Mouse (Mus musculus): ENCODE results near the gene C2. TPM values are rescaled to one million over a fixed set of nuclear protein-coding genes. Genes with fewer than 3 reads are reported as not detected.
"Not testable (repeated sequence)": the region's sequence is repeated elsewhere in the genome, so short reads cannot be mapped to it uniquely, and the experiment has no call there.

The C2 gene
- polyA plus RNA-seq, 2 experiments = 14.1 to 15.6 TPM

- ATAC-seq (ENCODE audit: insufficient read depth) = peak; percentile 93
- Histone ChIP-seq H3K9ac (replicated peaks) (peak within 1 kb of the TSS; percentile 90), H3K9me3 (ENCODE audit: control insufficient read depth, low read length) (no peaks in the 10 kb centered on the region), H3K4me3 (ENCODE audit: insufficient read depth in 1 of 2, low read depth in 2 of 2, low read length in 2 of 2) (peak within 1 kb of the TSS; percentile 70 to 75), H3K36me3 (replicated peaks; ENCODE audit: control insufficient read depth, insufficient read depth, low read depth) (peaks cover 19% of the 10 kb centered on the region), H3K27me3 (ENCODE audit: control insufficient read depth, insufficient read depth, low read length) (no peaks in the 10 kb centered on the region), H3K27ac (peak within 1 kb of the TSS; percentile 81), H3K4me1 (replicated peaks; ENCODE audit: control insufficient read depth in 2 of 2, insufficient read depth in 2 of 2, low read length in 1 of 2) (peaks cover 11 to 16% of the 10 kb centered on the region in 2 experiments), H3K4me2 (ENCODE audit: low read depth) (peak within 1 kb of the TSS; percentile 99)
- TF ChIP-seq EP300 (IDR thresholded peaks at IDR 0.05; ENCODE audit: low read depth) (no peak), CTCF (IDR thresholded peaks at IDR 0.05; ENCODE audit: low read depth) (no peak)
- DNase-seq (ENCODE audit: low read depth in 3 of 3, low spot score in 3 of 3) = peak; percentile 91 to 92 (median 91)
- under 1% methylated on average over 40 of the region's 40 CpGs for WGBS (ENCODE audit: insufficient replicate concordance)
Observed at GRCm38 (mm10) chr17:34836856-34837221, 61.2 kb downstream of the C2 start, which contains the start of the genes Stk19 and Dxo. Stk19 (minus strand) TSS chr17:34836945. Dxo (plus strand) TSS chr17:34837019.

DNA sequence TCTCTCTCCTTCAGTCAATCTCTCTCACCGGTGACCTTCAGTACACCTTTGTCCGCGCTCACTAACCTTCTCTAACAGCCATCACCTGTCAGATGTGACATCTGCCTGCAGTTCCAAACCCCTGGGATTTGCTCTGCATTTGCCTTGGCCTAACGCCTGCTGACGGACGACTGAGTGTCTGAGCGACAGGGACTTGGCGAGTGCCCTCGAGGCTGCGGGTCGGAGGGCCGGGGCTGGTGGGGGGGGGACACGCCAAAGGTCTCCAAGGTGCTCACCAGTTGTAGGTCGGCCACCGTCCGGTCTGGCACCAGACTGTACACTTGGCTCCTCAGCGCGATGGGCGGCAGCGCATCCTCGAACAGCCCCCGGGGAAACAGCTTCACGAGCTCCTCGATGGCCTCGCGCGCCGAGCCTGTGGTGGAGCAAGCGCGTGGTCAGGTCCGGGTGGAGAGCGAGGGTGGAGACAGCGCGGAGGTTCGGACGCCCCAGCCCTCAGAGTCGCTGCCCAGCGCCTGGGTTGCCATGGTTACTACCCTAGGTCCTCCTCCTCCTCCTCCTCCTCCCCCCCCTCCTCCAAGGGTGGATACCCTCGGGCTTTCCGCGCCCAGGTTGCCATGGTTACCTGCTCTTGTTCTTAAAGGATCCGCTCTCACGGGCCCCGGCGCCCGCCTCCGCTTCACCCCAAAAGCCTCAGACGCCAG, 61.8 kb downstream of the C2 start:
- Histone ChIP-seq H3K4me3 (ENCODE audit: insufficient read depth in 1 of 2, low read depth in 2 of 2, low read length in 2 of 2) (peak overlapping the region; percentile 70 to 75), H3K27ac (peak overlapping the region; percentile 58), H3K27me3 (ENCODE audit: control insufficient read depth, insufficient read depth, low read length) (no peaks in the 10 kb centered on the region), H3K4me1 (replicated peaks; ENCODE audit: control insufficient read depth in 2 of 2, insufficient read depth in 2 of 2, low read length in 1 of 2) (peaks cover 11 to 13% of the 10 kb centered on the region in 2 experiments), H3K9me3 (ENCODE audit: control insufficient read depth, low read length) (no peaks in the 10 kb centered on the region), H3K36me3 (replicated peaks; ENCODE audit: control insufficient read depth, insufficient read depth, low read depth) (peaks cover 19% of the 10 kb centered on the region), H3K4me2 (ENCODE audit: low read depth) (peak overlapping the region; percentile 99), H3K9ac (replicated peaks) (peak overlapping the region; percentile 70)
- TF ChIP-seq EP300 (IDR thresholded peaks at IDR 0.05; ENCODE audit: low read depth) (no peak), CTCF (IDR thresholded peaks at IDR 0.05; ENCODE audit: low read depth) (no peak)
- 5% methylated on average over 48 of the region's 48 CpGs for WGBS (ENCODE audit: insufficient replicate concordance)
- ATAC-seq (ENCODE audit: insufficient read depth) (peak; percentile 82), DNase-seq (ENCODE audit: low read depth in 3 of 3, low spot score in 3 of 3) (peak in 1 of 3 experiments; percentile 68)

DNA sequence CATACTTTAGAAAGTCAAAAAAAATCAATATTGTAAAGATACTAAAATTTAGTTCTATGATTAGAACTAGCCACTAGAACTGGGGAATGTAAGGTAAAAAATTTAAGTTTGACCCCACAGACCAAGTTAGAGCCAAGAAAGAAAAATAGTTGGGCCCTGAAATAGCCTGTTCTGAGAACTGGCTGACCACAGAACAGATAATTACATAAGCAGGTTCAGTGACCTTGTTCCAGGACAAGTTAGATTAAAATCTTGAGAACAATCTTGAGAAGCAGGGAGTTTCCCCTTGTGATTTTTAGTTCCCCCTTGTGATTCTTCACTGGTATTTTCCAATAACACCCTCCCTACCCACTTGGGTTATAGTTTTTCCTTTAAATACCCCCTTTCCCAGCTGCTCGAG, 67.3 kb downstream of the C2 start:
- not testable (repeated sequence) for H3K4me3 ChIP-seq (ENCODE audit: insufficient read depth in 1 of 2, low read depth in 2 of 2, low read length in 2 of 2); H3K9ac ChIP-seq (replicated peaks); H3K36me3 ChIP-seq (replicated peaks; ENCODE audit: control insufficient read depth, insufficient read depth, low read depth); H3K27me3 ChIP-seq (ENCODE audit: control insufficient read depth, insufficient read depth, low read length); H3K4me1 ChIP-seq (replicated peaks; ENCODE audit: control insufficient read depth in 2 of 2, insufficient read depth in 2 of 2, low read length in 1 of 2); H3K27ac ChIP-seq; H3K9me3 ChIP-seq (ENCODE audit: control insufficient read depth, low read length); ATAC-seq (ENCODE audit: insufficient read depth); DNase-seq (ENCODE audit: low read depth in 3 of 3, low spot score in 3 of 3); H3K4me2 ChIP-seq (ENCODE audit: low read depth)
- 72% methylated on average over 1 of the region's 1 CpGs for WGBS (ENCODE audit: insufficient replicate concordance)

- H3K9ac ChIP-seq (replicated peaks) = no peak overlapping the region
- no peaks in the 10 kb centered on the region for H3K4me1 ChIP-seq (replicated peaks; ENCODE audit: control insufficient read depth in 2 of 2, insufficient read depth in 2 of 2, low read length in 1 of 2)
- no peaks in the 10 kb centered on the region for H3K9me3 ChIP-seq (ENCODE audit: control insufficient read depth, low read length)
- no peak for TF ChIP-seq EP300 (IDR thresholded peaks at IDR 0.05; ENCODE audit: low read depth)
- no peak for TF ChIP-seq CTCF (IDR thresholded peaks at IDR 0.05; ENCODE audit: low read depth)
- H3K27me3 ChIP-seq (ENCODE audit: control insufficient read depth, insufficient read depth, low read length) = no peaks in the 10 kb centered on the region
- H3K36me3 ChIP-seq (replicated peaks; ENCODE audit: control insufficient read depth, insufficient read depth, low read depth) = no peaks in the 10 kb centered on the region
- DNase-seq (ENCODE audit: low read depth in 3 of 3, low spot score in 3 of 3) (no peak), ATAC-seq (ENCODE audit: insufficient read depth) (no peak)
- H3K4me3 ChIP-seq (ENCODE audit: insufficient read depth in 1 of 2, low read depth in 2 of 2, low read length in 2 of 2) = no peak overlapping the region
- H3K27ac ChIP-seq = no peak overlapping the region
- 52% methylated on average over 7 of the region's 7 CpGs for WGBS (ENCODE audit: insufficient replicate concordance)
- H3K4me2 ChIP-seq (ENCODE audit: low read depth) = no peak overlapping the region
Observed at GRCm38 (mm10) chr17:34814818-34815370, 83.2 kb downstream of the C2 start.

GRCm38 (mm10) chr17:34813747-34814146, 84.3 kb downstream of the C2 start:
- 52% methylated on average over 12 of the region's 12 CpGs for WGBS (ENCODE audit: insufficient replicate concordance)
- not testable (repeated sequence) for H3K9me3 ChIP-seq (ENCODE audit: control insufficient read depth, low read length)

More at GRCm38 (mm10) chr17:34813747-34814146, 84.3 kb downstream of the C2 start:
- H3K4me3 ChIP-seq (ENCODE audit: insufficient read depth in 1 of 2, low read depth in 2 of 2, low read length in 2 of 2); H3K36me3 ChIP-seq (replicated peaks; ENCODE audit: control insufficient read depth, insufficient read depth, low read depth); H3K27ac ChIP-seq; H3K9ac ChIP-seq (replicated peaks); H3K4me1 ChIP-seq (replicated peaks; ENCODE audit: control insufficient read depth in 2 of 2, insufficient read depth in 2 of 2, low read length in 1 of 2); ATAC-seq (ENCODE audit: insufficient read depth); DNase-seq (ENCODE audit: low read depth in 3 of 3, low spot score in 3 of 3); H3K4me2 ChIP-seq (ENCODE audit: low read depth); H3K27me3 ChIP-seq (ENCODE audit: control insufficient read depth, insufficient read depth, low read length): not testable (repeated sequence)
- TF ChIP-seq CTCF (IDR thresholded peaks at IDR 0.05; ENCODE audit: low read depth) = peak; percentile 89

Small RNAs within 50 kb of the gene (microRNA-seq; reads per million reads assigned to microRNA genes)
- gene Mir6970 = not detected
- gene Mir6971 = 4.2 reads per million, percentile 3 among the genes with 10 or more reads in this experiment
- not detected for gene Mir6972

Other genes starting within 250 kb of the C2 start
Only the 30 nearest of the 37 such genes appear.
- gene C4b, start 154.4 kb downstream of the C2 start, polyA plus RNA-seq (2012; rRNA removed) = 2.6 and 2.9 TPM in 2 replicates
- 3.4 and 4.8 TPM in 2 replicates for gene C4b, start 154.4 kb downstream of the C2 start, polyA plus RNA-seq (2014; fragmentation: Nextera tagmentation; extraction: Ambion mirVana)
- 0.02 TPM in 1 of 2 replicates, not detected in the other for gene Cyp21a1, start 93.7 kb downstream of the C2 start, polyA plus RNA-seq (2012; rRNA removed)
- gene Cyp21a1, start 93.7 kb downstream of the C2 start, polyA plus RNA-seq (2014; fragmentation: Nextera tagmentation; extraction: Ambion mirVana) = not detected in 2 replicates
- gene Stk19, start 61.3 kb downstream of the C2 start, polyA plus RNA-seq (2012; rRNA removed) = 12.8 and 14.8 TPM in 2 replicates
- gene Stk19, start 61.3 kb downstream of the C2 start, polyA plus RNA-seq (2014; fragmentation: Nextera tagmentation; extraction: Ambion mirVana) = 10.6 and 13.3 TPM in 2 replicates
- 27.7 and 30.6 TPM in 2 replicates for gene Dxo, start 61.2 kb downstream of the C2 start, polyA plus RNA-seq (2012; rRNA removed)
- 24.0 and 28.1 TPM in 2 replicates for gene Dxo, start 61.2 kb downstream of the C2 start, polyA plus RNA-seq (2014; fragmentation: Nextera tagmentation; extraction: Ambion mirVana)
- 21.4 and 22.3 TPM in 2 replicates for gene Skiv2l, start 48.1 kb downstream of the C2 start, polyA plus RNA-seq (2012; rRNA removed)
- 15.0 and 20.2 TPM in 2 replicates for gene Skiv2l, start 48.1 kb downstream of the C2 start, polyA plus RNA-seq (2014; fragmentation: Nextera tagmentation; extraction: Ambion mirVana)
- 26.9 and 37.5 TPM in 2 replicates for gene Nelfe, start 47.9 kb downstream of the C2 start, polyA plus RNA-seq (2012; rRNA removed)
- gene Nelfe, start 47.9 kb downstream of the C2 start, polyA plus RNA-seq (2014; fragmentation: Nextera tagmentation; extraction: Ambion mirVana) = 42.7 and 49.2 TPM in 2 replicates
- gene Cfb, start 35.7 kb downstream of the C2 start, polyA plus RNA-seq (2012; rRNA removed) = 103 and 159 TPM in 2 replicates
- 138 and 146 TPM in 2 replicates for gene Cfb, start 35.7 kb downstream of the C2 start, polyA plus RNA-seq (2014; fragmentation: Nextera tagmentation; extraction: Ambion mirVana)
- gene Zbtb12, start 18.8 kb downstream of the C2 start, polyA plus RNA-seq (2012; rRNA removed) = 5.1 and 6.2 TPM in 2 replicates
- 0.10 and 0.14 TPM in 2 replicates for gene Zbtb12, start 18.8 kb downstream of the C2 start, polyA plus RNA-seq (2014; fragmentation: Nextera tagmentation; extraction: Ambion mirVana)
- 0.02 TPM in 2 replicates for gene Gm20547, start 16.2 kb downstream of the C2 start, polyA plus RNA-seq (2012; rRNA removed)
- gene Gm20547, start 16.2 kb downstream of the C2 start, polyA plus RNA-seq (2014; fragmentation: Nextera tagmentation; extraction: Ambion mirVana) = not detected in 2 replicates
- gene Ehmt2, start 204 bp upstream of the C2 start, polyA plus RNA-seq (2012; rRNA removed) = 28.5 and 29.7 TPM in 2 replicates
- 10.2 TPM in 2 replicates for gene Ehmt2, start 204 bp upstream of the C2 start, polyA plus RNA-seq (2014; fragmentation: Nextera tagmentation; extraction: Ambion mirVana)
- 1.0 and 1.6 TPM in 2 replicates for gene Slc44a4, start 16.2 kb upstream of the C2 start, polyA plus RNA-seq (2012; rRNA removed)
- gene Slc44a4, start 16.2 kb upstream of the C2 start, polyA plus RNA-seq (2014; fragmentation: Nextera tagmentation; extraction: Ambion mirVana) = 2.5 and 2.7 TPM in 2 replicates
- 9.7 and 11.0 TPM in 2 replicates for gene Neu1, start 33.0 kb upstream of the C2 start, polyA plus RNA-seq (2012; rRNA removed)
- gene Neu1, start 33.0 kb upstream of the C2 start, polyA plus RNA-seq (2014; fragmentation: Nextera tagmentation; extraction: Ambion mirVana) = 10.1 and 10.4 TPM in 2 replicates
- 1.5 and 3.5 TPM in 2 replicates for gene Hspa1b, start 61.0 kb upstream of the C2 start, polyA plus RNA-seq (2012; rRNA removed)
- not detected in 2 replicates for gene Hspa1b, start 61.0 kb upstream of the C2 start, polyA plus RNA-seq (2014; fragmentation: Nextera tagmentation; extraction: Ambion mirVana)
- not detected in 2 replicates for gene Gm20481, start 71.6 kb upstream of the C2 start, polyA plus RNA-seq (2012; rRNA removed)
- gene Gm20481, start 71.6 kb upstream of the C2 start, polyA plus RNA-seq (2014; fragmentation: Nextera tagmentation; extraction: Ambion mirVana) = not detected in 2 replicates
- 0.90 and 2.5 TPM in 2 replicates for gene Hspa1a, start 73.9 kb upstream of the C2 start, polyA plus RNA-seq (2012; rRNA removed)
- 0.38 and 0.41 TPM in 2 replicates for gene Hspa1a, start 73.9 kb upstream of the C2 start, polyA plus RNA-seq (2014; fragmentation: Nextera tagmentation; extraction: Ambion mirVana)
- 0.02 TPM in 1 of 2 replicates, not detected in the other for gene Hspa1l, start 74.4 kb upstream of the C2 start, polyA plus RNA-seq (2012; rRNA removed)
- 0.19 and 0.25 TPM in 2 replicates for gene Hspa1l, start 74.4 kb upstream of the C2 start, polyA plus RNA-seq (2014; fragmentation: Nextera tagmentation; extraction: Ambion mirVana)
- gene Lsm2, start 83.6 kb upstream of the C2 start, polyA plus RNA-seq (2012; rRNA removed) = 81.5 and 121 TPM in 2 replicates
- gene Lsm2, start 83.6 kb upstream of the C2 start, polyA plus RNA-seq (2014; fragmentation: Nextera tagmentation; extraction: Ambion mirVana) = 122 and 132 TPM in 2 replicates
- gene Vars, start 102.7 kb upstream of the C2 start, polyA plus RNA-seq (2012; rRNA removed) = 58.2 and 67.6 TPM in 2 replicates
- 61.7 and 77.3 TPM in 2 replicates for gene Vars, start 102.7 kb upstream of the C2 start, polyA plus RNA-seq (2014; fragmentation: Nextera tagmentation; extraction: Ambion mirVana)
- gene Vwa7, start 118.3 kb upstream of the C2 start, polyA plus RNA-seq (2012; rRNA removed) = 0.12 and 0.18 TPM in 2 replicates
- gene Vwa7, start 118.3 kb upstream of the C2 start, polyA plus RNA-seq (2014; fragmentation: Nextera tagmentation; extraction: Ambion mirVana) = 0.09 TPM in 1 of 2 replicates, not detected in the other
- gene Sapcd1, start 129.8 kb upstream of the C2 start, polyA plus RNA-seq (2012; rRNA removed) = 2.3 and 2.7 TPM in 2 replicates
- 2.5 and 2.7 TPM in 2 replicates for gene Sapcd1, start 129.8 kb upstream of the C2 start, polyA plus RNA-seq (2014; fragmentation: Nextera tagmentation; extraction: Ambion mirVana)
- 3.3 and 4.3 TPM in 2 replicates for gene Msh5, start 148.5 kb upstream of the C2 start, polyA plus RNA-seq (2012; rRNA removed)
- 2.3 and 2.9 TPM in 2 replicates for gene Msh5, start 148.5 kb upstream of the C2 start, polyA plus RNA-seq (2014; fragmentation: Nextera tagmentation; extraction: Ambion mirVana)
- gene Clic1, start 151.7 kb upstream of the C2 start, polyA plus RNA-seq (2012; rRNA removed) = 76.4 and 78.0 TPM in 2 replicates
- gene Clic1, start 151.7 kb upstream of the C2 start, polyA plus RNA-seq (2014; fragmentation: Nextera tagmentation; extraction: Ambion mirVana) = 38.1 and 39.9 TPM in 2 replicates
- gene Ddah2, start 160.8 kb upstream of the C2 start, polyA plus RNA-seq (2012; rRNA removed) = 12.0 and 12.3 TPM in 2 replicates
- gene Ddah2, start 160.8 kb upstream of the C2 start, polyA plus RNA-seq (2014; fragmentation: Nextera tagmentation; extraction: Ambion mirVana) = 16.1 and 17.3 TPM in 2 replicates
- gene Ly6g6c, start 167.1 kb upstream of the C2 start, polyA plus RNA-seq (2012; rRNA removed) = 0.26 and 0.48 TPM in 2 replicates
- 0.24 and 0.37 TPM in 2 replicates for gene Ly6g6c, start 167.1 kb upstream of the C2 start, polyA plus RNA-seq (2014; fragmentation: Nextera tagmentation; extraction: Ambion mirVana)
- 2.3 and 2.6 TPM in 2 replicates for gene Mpig6b, start 167.9 kb upstream of the C2 start, polyA plus RNA-seq (2012; rRNA removed)
- gene Mpig6b, start 167.9 kb upstream of the C2 start, polyA plus RNA-seq (2014; fragmentation: Nextera tagmentation; extraction: Ambion mirVana) = 4.0 and 6.6 TPM in 2 replicates
- 0.08 and 0.32 TPM in 2 replicates for gene Ly6g6e, start 178.6 kb upstream of the C2 start, polyA plus RNA-seq (2012; rRNA removed)
- not detected in 2 replicates for gene Ly6g6e, start 178.6 kb upstream of the C2 start, polyA plus RNA-seq (2014; fragmentation: Nextera tagmentation; extraction: Ambion mirVana)
- gene Ly6g6d, start 179.8 kb upstream of the C2 start, polyA plus RNA-seq (2012; rRNA removed) = 0.95 and 1.2 TPM in 2 replicates
- gene Ly6g6d, start 179.8 kb upstream of the C2 start, polyA plus RNA-seq (2014; fragmentation: Nextera tagmentation; extraction: Ambion mirVana) = 0.28 and 0.77 TPM in 2 replicates
- 4.1 and 5.1 TPM in 2 replicates for gene Ly6g6f, start 187.3 kb upstream of the C2 start, polyA plus RNA-seq (2012; rRNA removed)
- 5.0 and 6.3 TPM in 2 replicates for gene Ly6g6f, start 187.3 kb upstream of the C2 start, polyA plus RNA-seq (2014; fragmentation: Nextera tagmentation; extraction: Ambion mirVana)
- gene Abhd16a, start 191.0 kb upstream of the C2 start, polyA plus RNA-seq (2012; rRNA removed) = 29.1 and 30.0 TPM in 2 replicates
- 42.3 and 44.3 TPM in 2 replicates for gene Abhd16a, start 191.0 kb upstream of the C2 start, polyA plus RNA-seq (2014; fragmentation: Nextera tagmentation; extraction: Ambion mirVana)
- gene Ly6g5c, start 210.0 kb upstream of the C2 start, polyA plus RNA-seq (2012; rRNA removed) = not detected in 2 replicates
- not detected in 2 replicates for gene Ly6g5c, start 210.0 kb upstream of the C2 start, polyA plus RNA-seq (2014; fragmentation: Nextera tagmentation; extraction: Ambion mirVana)